Mouse (Mus musculus) liver, postnatal 0 days (tissue): Measurements from ENCODE around the gene 1700020N15Rik.
"Not testable (repeated sequence)": the region's sequence is repeated elsewhere in the genome, so short reads cannot be mapped to it uniquely, and the experiment has no call there.

Experiments
- CTCF ChIP-seq: sonication (generic); IDR thresholded peaks from 2 replicates; pipeline ENCODE4 v1.5.1; 2016; ENCODE audit warnings: antibody characterized with exemption, low read depth
- EP300 ChIP-seq: IDR thresholded peaks from 2 replicates; pipeline ENCODE4 v1.6.1; 2016; ENCODE audit warnings: antibody characterized with exemption, low read depth, mild to moderate bottlenecking

DNA sequence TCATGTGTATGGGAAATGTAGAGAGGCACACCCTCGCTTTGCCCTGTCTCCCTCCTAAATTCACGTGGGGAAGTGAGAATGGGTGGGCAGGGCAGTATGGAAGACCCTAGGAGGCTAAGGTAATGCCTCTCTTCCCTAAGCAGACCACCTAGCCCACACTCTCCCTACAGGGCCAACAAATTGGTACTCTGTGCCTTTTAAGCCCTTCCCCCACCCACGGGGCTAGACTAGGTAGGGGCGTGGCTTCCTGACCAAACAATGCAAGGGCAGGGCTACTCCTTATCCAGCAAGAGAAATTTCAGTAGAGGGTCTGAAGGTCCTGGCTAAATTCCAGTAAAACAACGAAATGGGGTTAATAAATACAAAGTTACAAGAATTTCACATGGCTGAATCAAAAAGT is at the start of gene 1700020N15Rik:
- not testable (repeated sequence) for TF ChIP-seq EP300, CTCF
